Mouse (Mus musculus) liver, embryonic 14.5 days (tissue): ENCODE data around the gene Ireb2. TPM values are rescaled to one million over a fixed set of nuclear protein-coding genes. Genes with fewer than 3 reads are reported as not detected.
A peak's percentile ranks its signal among the peaks of the same experiment; 100 is the strongest.

Experiments
- ATAC-seq: fragments of 200-750 bp; cut with Nextera tagmentation; 2 replicates; pipeline ENCODE4 v1.8.0; 2017; ENCODE audit warnings: moderate number of reproducible peaks, mild to moderate bottlenecking, moderate library complexity; ENCODE audit not compliant: insufficient read depth
- DNase-seq, 3 experiments: peaks; one replicate each; pipeline ENCODE4 v3.0.0-alpha.2; 2012 to 2013; ENCODE audit warnings: low read depth in 3 of 3, low spot score in 3 of 3
- H3K27ac ChIP-seq: fragments of 300-500 bp; sonication (generic); 2 replicates; pipeline ENCODE4 v1.5.1; 2014; ENCODE audit warnings: moderate library complexity, mild to moderate bottlenecking, control low read depth, inconsistent platforms
- H3K27me3 ChIP-seq: fragments of 300-500 bp; sonication (generic); 2 replicates; pipeline ENCODE4 v1.6.1; 2014; ENCODE audit warnings: mild to moderate bottlenecking, low read length, moderate library complexity; ENCODE audit not compliant: control insufficient read depth, insufficient read depth
- H3K36me3 ChIP-seq: fragments of 300-500 bp; sonication (generic); replicated peaks from 2 replicates; pipeline ENCODE4 v1.6.1; 2014; ENCODE audit warnings: low read depth; ENCODE audit not compliant: control insufficient read depth, insufficient read depth
- H3K4me1 ChIP-seq, 2 experiments: fragments of 200-500 bp in 1 of 2; fragments of 300-500 bp in 1 of 2; sonication (generic) in 1 of 2; replicated peaks; 2 replicates each; pipeline ENCODE4 v1.6.1; 2012 to 2014; ENCODE audit warnings: antibody characterized with exemption in 1 of 2, inconsistent platforms in 1 of 2, low read length in 1 of 2; ENCODE audit not compliant: control insufficient read depth in 2 of 2, insufficient read depth in 2 of 2
- H3K4me2 ChIP-seq: fragments of 300-500 bp; sonication (generic); 2 replicates; pipeline ENCODE4 v1.6.1; 2014; ENCODE audit warnings: low read depth, mild to moderate bottlenecking, control low read depth, moderate library complexity
- H3K4me3 ChIP-seq, 2 experiments: fragments of 200-500 bp in 1 of 2; fragments of 300-500 bp in 1 of 2; sonication (generic) in 1 of 2; 2 replicates each; pipeline ENCODE4 v1.5.1; 2012 to 2014; ENCODE audit warnings: low read depth in 2 of 2, low read length in 2 of 2, mild to moderate bottlenecking in 2 of 2, control low read depth in 1 of 2, inconsistent platforms in 1 of 2, moderate library complexity in 1 of 2; ENCODE audit not compliant: insufficient read depth in 1 of 2
- H3K9ac ChIP-seq: fragments of 300-500 bp; sonication (generic); replicated peaks from 2 replicates; pipeline ENCODE4 v1.6.1; 2014; ENCODE audit warnings: mild to moderate bottlenecking, control low read depth, moderate library complexity
- H3K9me3 ChIP-seq: fragments of 300-500 bp; sonication (generic); 2 replicates; pipeline ENCODE4 v1.6.1; 2016; ENCODE audit warnings: low read length, mixed read lengths; ENCODE audit not compliant: control insufficient read depth
- CTCF ChIP-seq: IDR thresholded peaks from 2 replicates; pipeline ENCODE4 v1.5.1; 2016; ENCODE audit warnings: antibody characterized with exemption, low read depth, control low read depth
- EP300 ChIP-seq: IDR thresholded peaks from 2 replicates; pipeline ENCODE4 v1.6.1; 2016; ENCODE audit warnings: antibody characterized with exemption, low read depth
- WGBS: fragments of 180-500 bp; shearing (Covaris S2); extraction: QIAGEN DNeasy Blood & Tissue Kit; methylation state at CpG from one replicate; pipeline ENCODE4 v1.1.7; 2014; ENCODE audit not compliant: insufficient replicate concordance; 5-methylcytosine and 5-hydroxymethylcytosine counted together
- polyA plus RNA-seq, 2 experiments: library from polyadenylated mRNA; depleted of rRNA in 1 of 2; stranded (reverse) in 1 of 2; unstranded in 1 of 2; fragments of >200 nt; fragmentation: Nextera tagmentation in 1 of 2; extraction: Ambion mirVana in 1 of 2; gene quantifications; 2 replicates each; pipeline versions ENCODE4 v1.2.1 to v1.2.3; 2012 to 2014

The Ireb2 gene
- polyA plus RNA-seq, 2 experiments = 8.9 to 12.3 TPM

- H3K27ac ChIP-seq = no peak within 1 kb of the TSS
- peak; percentile 49 to 59 (median 56) for DNase-seq
- 1% methylated on average over 34 of the region's 34 CpGs for WGBS
Observed at GRCm38 (mm10) chr9:54917010-54917677, 53.6 kb downstream of the Ireb2 start, which contains the start of gene Hykk. Gene Hykk, plus strand, starts transcription at chr9:54917283.

GRCm38 (mm10) chr9:54918191-54918590 lies 54.6 kb downstream of the Ireb2 start:
- Histone ChIP-seq H3K36me3 (no peaks in the 10 kb centered on the region), H3K4me3 (0 out of 4 replicates have a peak overlapping the region, but pooled peaks of 1 of the 2 experiments have one; percentile 48), H3K4me1 (0 out of 4 replicates have a peak, but pooled peaks cover 0 to 2% of the 10 kb centered on the region in 2 experiments), H3K27me3 (no peaks in the 10 kb centered on the region), H3K9ac (no peak overlapping the region), H3K4me2 (peak overlapping the region; percentile 59), H3K9me3 (no peaks in the 10 kb centered on the region), H3K27ac (no peak overlapping the region)
- no peak for DNase-seq
- 49% methylated on average over 2 of the region's 2 CpGs for WGBS
- TF ChIP-seq EP300 = no peak
- TF ChIP-seq CTCF = no peak
- no peak for ATAC-seq

More at GRCm38 (mm10) chr9:54917010-54917677, 53.6 kb downstream of the Ireb2 start, which contains the start of gene Hykk:
- Histone ChIP-seq H3K4me3 (peak within 1 kb of the TSS; percentile 48 to 49), H3K4me1 (0 out of 4 replicates have a peak, but pooled peaks cover 0 to 2% of the 10 kb centered on the region in 2 experiments), H3K9me3 (no peaks in the 10 kb centered on the region), H3K36me3 (no peaks in the 10 kb centered on the region), H3K4me2 (peak within 1 kb of the TSS; percentile 59), H3K27me3 (no peaks in the 10 kb centered on the region), H3K9ac (0 out of 2 replicates have a peak within 1 kb of the TSS, but pooled peaks have one; percentile 11)
- TF ChIP-seq CTCF (no peak), EP300 (no peak)
- peak; percentile 91 for ATAC-seq

- WGBS = 77% methylated on average over 5 of the region's 5 CpGs
- no peak for TF ChIP-seq CTCF
- no peak for TF ChIP-seq EP300
- Histone ChIP-seq H3K4me1 (0 out of 4 replicates have a peak, but pooled peaks cover 0 to 2% of the 10 kb centered on the region in 2 experiments), H3K27me3 (no peaks in the 10 kb centered on the region), H3K4me3 (no peak overlapping the region), H3K9ac (no peak overlapping the region), H3K4me2 (no peak overlapping the region), H3K27ac (no peak overlapping the region), H3K36me3 (no peaks in the 10 kb centered on the region), H3K9me3 (no peaks in the 10 kb centered on the region)
- no peak for DNase-seq
- ATAC-seq = no peak
Observed at GRCm38 (mm10) chr9:54918781-54919180, 55.2 kb downstream of the Ireb2 start.

- Histone ChIP-seq H3K36me3 (no peaks in the 10 kb centered on the region), H3K4me1 (0 out of 4 replicates have a peak, but pooled peaks cover 0 to 2% of the 10 kb centered on the region in 2 experiments), H3K9ac (no peak overlapping the region), H3K27ac (no peak overlapping the region), H3K9me3 (no peaks in the 10 kb centered on the region), H3K27me3 (no peaks in the 10 kb centered on the region), H3K4me3 (no peak overlapping the region), H3K4me2 (no peak overlapping the region)
- 45% methylated on average over 4 of the region's 4 CpGs for WGBS
- no peak for TF ChIP-seq CTCF
- TF ChIP-seq EP300 = no peak
- no peak for DNase-seq
- ATAC-seq = no peak
Observed at GRCm38 (mm10) chr9:54919946-54920345, 56.4 kb downstream of the Ireb2 start.

GRCm38 (mm10) chr9:54930741-54931140 lies 67.2 kb downstream of the Ireb2 start:
- Histone ChIP-seq H3K9ac (no peak overlapping the region), H3K4me2 (no peak overlapping the region), H3K4me3 (no peak overlapping the region), H3K4me1 (no peaks in the 10 kb centered on the region), H3K27ac (no peak overlapping the region), H3K27me3 (no peaks in the 10 kb centered on the region), H3K36me3 (no peaks in the 10 kb centered on the region), H3K9me3 (no peaks in the 10 kb centered on the region)
- DNase-seq (no peak), ATAC-seq (no peak)
- TF ChIP-seq CTCF (no peak), EP300 (no peak)
- 54% methylated on average over 1 of the region's 1 CpGs for WGBS
